Mouse (Mus musculus) v-Abl transformed pro-B cells (cell line): Measurements from ENCODE around the gene Tpd52l1.

Source experiments
- in situ Hi-C, 2 experiments: fragments of 400-800 bp; cut with MboI; formaldehyde crosslinking; loops; one replicate each; pipeline ENCODE4 v1.15.1; 2025; ENCODE audit not compliant: unreplicated experiment in 2 of 2

The Tpd52l1 gene

GRCm38 (mm10) chr10:31351056-31351455, 94.7 kb downstream of the Tpd52l1 start:
- in situ Hi-C loops, result no loop called here

DNA sequence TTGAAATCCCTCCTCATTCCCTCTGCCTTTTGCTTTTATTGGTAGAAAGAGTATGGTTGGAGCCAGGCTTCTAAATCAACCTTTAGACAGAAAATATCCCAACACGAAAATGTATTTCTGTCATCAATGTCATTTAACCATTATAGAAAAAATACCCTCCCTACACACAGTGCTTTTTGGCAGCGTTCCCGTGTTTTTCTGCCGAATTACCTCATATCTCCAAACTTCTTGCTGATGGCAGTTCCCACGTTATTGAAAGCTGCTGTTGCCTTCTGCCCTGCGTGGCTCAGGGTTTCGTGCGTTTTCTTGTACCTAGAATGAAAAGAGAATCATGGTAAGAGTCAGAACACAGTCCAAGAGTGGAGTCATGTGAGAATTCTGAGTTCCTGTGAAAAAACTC, 99.4 kb downstream of the Tpd52l1 start:
- in situ Hi-C loops, result no loop called here

- in situ Hi-C loops, result no loop called here
Observed at GRCm38 (mm10) chr10:31336432-31336831, 109.3 kb downstream of the Tpd52l1 start.

- in situ Hi-C loops, result no loop called here
Observed at GRCm38 (mm10) chr10:31331225-31331775, 114.5 kb downstream of the Tpd52l1 start.

DNA sequence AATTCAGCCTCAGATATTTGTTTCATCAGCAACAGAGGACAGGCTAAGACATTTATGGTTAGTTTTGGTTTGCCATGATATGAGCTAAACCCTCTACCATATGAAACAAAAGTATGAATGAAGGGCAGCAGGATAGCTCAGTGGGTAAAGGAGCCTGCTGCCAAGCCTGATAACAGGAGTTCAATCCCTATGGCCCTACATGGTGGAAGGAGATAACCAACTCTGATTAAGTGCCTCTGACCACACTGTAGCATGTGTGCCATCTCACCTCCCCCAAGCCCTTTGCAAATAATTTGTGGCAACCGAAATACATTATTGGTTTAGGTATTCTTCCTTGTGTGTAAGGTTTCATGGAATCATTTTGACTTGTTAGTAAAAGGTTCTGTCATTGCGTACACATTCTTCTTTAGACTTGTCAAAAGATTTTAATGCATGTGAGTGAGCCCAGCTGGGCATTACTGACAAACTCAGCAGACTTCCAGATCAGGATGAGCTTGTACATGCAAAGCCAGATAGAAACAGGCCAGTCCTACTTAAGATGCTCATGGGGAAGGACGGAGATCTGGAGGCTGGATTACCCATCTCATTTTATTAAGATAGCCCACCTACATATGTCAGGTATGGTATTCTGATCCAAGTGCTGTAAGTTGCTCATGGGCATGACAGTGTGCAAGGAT, 115.3 kb downstream of the Tpd52l1 start:
- in situ Hi-C loops, result no loop called here

DNA sequence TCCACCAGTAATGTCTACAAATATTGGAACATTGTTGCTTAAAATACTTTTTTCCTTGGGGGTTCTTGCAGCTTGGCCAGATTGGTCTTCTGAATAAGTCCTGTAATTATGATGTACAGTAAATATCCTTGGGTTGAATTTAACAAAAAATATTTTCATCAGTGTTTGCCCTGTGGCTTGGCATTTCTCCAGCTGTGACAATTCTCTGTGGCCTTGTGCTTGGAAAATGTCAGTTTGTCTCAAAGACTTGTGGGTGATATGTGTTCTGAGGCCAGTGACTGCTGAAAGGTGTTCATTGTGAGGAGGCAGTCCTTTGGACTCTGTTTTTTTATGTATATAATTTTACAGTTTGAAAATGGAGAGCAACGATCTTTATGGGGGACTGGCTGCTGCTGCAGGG, 116.3 kb downstream of the Tpd52l1 start:
- in situ Hi-C loops, result no loop called here

GRCm38 (mm10) chr10:31318491-31318890, 127.3 kb downstream of the Tpd52l1 start:
- in situ Hi-C loops, result loop anchor here (10.0 kb wide), 2 partner anchors 1124 to 1954 kb away; partner anchors contain the start of gene Rnf146 (in 2 of the 2)

- in situ Hi-C loops, result loop anchor here (10.0 kb wide), 2 partner anchors 1118 to 1948 kb away; partner anchors contain the start of gene Rnf146 (in 2 of the 2)
Observed at GRCm38 (mm10) chr10:31312865-31313848, 132.6 kb downstream of the Tpd52l1 start, which contains the start of gene Hddc2. Hddc2 (plus strand) TSS chr10:31313383.

DNA sequence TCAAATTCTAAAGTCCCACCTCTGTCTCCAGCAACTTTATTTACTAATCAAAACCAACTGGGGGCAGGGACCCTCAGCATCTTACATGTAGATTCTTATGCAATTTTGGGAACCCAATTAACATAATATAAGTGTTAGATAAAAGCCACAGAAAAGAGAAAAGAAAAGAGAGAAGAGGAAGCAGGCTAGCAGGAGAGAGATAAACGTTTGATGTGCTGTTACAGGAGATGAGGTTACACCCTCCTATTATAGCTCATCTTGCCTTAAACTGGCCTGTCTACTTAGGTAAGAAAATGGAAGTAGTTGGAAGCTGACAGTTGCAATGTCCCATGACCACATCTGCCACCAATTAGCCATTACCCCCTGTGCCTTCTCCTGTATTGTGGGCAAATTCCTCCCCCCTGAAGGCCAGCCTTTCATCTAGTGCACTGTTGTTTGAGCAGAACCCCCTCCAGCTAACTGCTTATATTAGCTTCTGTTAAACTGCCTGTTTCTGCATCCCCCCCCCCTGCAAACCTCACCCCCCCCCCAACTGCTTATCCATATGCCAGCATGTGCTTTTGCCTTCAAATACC, 138.6 kb downstream of the Tpd52l1 start:
- in situ Hi-C loops, result loop anchor here in 1 of 2 experiments (5.0 kb wide), 1 partner anchor 700 kb away; no protein-coding TSS in a partner anchor

DNA sequence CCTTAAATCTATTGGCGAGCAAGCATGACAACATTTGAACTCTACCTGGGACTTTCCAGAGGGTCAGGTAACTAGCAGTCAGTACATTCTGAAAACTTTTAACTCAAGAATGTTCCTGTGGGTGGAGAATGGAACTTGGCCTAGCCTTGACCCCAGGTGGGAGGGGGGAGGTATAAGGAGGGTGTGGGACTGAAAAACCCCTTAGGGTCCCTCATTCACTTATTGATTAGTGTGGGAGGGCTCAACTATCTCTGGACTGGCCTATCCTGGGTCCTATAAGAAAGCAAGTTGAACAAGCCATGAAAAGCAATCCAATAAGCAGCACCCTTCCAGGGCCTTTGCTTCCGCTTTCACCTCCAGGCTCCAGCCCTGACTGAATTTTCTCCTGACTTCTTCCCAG, 142.3 kb downstream of the Tpd52l1 start:
- in situ Hi-C loops, result loop anchor here (5.0 kb wide), 2 partner anchors 476 to 681 kb away; no protein-coding TSS in a partner anchor

- in situ Hi-C loops, result loop anchor here (5.0 kb wide), 2 partner anchors 473 to 678 kb away; no protein-coding TSS in a partner anchor
Observed at GRCm38 (mm10) chr10:31300292-31300691, 145.5 kb downstream of the Tpd52l1 start.

- in situ Hi-C loops, result no loop called here
Observed at GRCm38 (mm10) chr10:31298921-31299574, 146.7 kb downstream of the Tpd52l1 start.

GRCm38 (mm10) chr10:31298263-31298662, 147.5 kb downstream of the Tpd52l1 start:
- in situ Hi-C loops, result no loop called here

DNA sequence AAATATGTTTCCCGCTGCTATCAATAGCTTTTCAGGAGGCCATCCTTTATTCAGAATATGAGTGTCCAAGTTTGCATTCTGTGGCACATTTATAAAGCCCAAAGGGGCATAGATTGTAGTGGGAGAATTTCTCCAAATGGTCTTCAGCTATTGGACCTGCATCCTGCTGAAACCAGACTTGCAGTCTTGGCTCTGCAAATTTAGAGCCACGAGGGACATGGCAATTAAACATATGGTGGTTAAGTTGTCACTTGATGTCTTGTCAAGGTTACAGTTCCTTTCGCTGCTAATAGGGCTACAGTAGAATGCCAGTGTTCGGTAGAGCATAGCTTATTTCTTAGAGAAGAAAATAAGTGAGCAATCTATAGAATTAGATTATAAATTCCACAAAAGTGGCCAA, 148.7 kb downstream of the Tpd52l1 start:
- in situ Hi-C loops, result no loop called here

DNA sequence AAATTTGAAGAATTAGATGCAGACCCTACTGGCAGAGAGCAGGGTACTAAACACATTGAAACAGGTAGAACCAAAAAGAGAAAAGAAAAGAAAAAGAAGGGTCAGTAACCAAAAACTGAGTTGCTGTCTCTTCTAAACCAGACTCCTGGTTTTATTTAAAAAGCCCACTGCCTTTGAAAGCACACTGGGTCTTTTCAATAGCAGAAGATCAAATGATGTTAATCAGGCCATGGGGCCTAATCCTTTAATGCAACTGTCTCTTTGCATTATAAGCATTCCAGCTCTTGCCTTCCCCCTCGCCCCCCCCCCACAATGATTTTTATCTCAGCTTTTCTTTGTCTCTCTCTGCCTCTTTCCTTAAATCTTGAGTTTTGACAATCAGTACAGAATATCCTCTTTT, 149.3 kb downstream of the Tpd52l1 start:
- in situ Hi-C loops, result no loop called here

DNA sequence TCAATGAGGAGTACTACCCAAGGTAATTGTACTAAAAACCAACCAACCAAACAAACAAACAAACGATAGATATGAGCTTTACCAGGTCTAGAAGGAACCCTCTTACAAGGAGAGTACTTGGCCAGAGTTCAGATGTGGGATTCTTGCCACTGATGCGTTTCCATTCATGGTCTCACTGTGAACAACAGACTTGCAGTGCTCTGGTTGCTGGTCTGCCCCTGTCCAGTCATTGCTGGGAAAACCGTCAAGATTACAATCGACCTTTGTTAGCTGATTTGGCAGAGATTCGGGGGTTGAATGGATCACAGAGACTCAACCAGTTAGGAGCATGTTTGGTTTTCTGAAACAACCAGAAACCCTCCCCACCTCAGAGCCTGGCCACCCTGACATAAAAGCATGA, 150.1 kb downstream of the Tpd52l1 start:
- in situ Hi-C loops, result no loop called here

DNA sequence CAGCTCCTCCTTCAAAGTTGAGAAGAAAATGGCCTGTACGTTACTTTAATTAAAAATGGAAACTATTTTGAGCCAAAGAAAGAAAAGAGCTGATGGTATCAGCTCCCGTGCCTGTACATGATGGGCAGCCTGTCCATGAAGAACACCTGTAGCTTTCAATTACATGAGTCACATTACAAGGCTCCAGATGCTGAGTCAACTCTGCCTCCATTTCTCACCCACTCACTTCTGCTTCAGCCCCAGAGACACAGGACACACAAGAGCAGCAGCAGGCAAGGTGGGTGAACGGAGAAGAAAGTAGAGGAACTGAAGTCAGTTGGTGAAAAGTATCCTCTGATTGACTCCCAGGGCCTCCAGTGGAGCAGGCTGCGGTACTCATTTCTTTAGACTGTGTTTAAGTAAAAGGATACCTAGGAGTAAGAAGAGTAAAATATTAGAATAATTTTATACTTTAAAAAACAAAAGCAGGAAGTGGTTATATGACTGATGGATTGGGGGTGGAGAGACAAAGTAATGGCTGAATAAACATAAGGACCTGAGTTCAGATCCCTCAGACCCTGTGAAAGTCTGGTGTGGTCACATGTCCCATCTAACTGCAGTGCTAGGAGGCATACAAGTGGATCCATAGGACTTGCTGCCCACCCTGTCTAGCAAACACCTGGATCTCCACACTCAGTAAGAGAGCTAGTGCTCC, 156.9 kb downstream of the Tpd52l1 start:
- in situ Hi-C loops, result no loop called here

DNA sequence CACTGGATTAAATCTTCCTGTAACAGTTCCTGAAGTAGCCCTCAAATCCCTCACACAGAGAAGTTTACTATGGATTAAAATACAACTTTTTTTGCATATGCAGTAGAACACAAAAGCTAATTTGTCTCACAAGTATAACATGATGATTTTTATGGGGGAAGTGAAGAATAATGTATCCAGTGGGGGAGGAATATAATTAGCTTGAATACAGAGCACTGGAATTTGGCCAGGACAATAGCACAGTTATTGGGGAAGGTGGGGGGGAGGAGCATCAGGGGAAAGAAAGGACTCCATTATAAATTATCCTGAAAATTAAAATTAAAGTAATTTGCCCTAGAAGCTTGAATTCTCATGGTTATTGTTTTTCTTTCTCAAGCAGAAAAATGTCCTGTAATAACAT, 158.0 kb downstream of the Tpd52l1 start:
- in situ Hi-C loops, result no loop called here
